Mouse (Mus musculus) limb, embryonic 12.5 days (tissue): ENCODE data around the gene Arhgef33. TPM values are rescaled to one million over a fixed set of nuclear protein-coding genes. Genes with fewer than 3 reads are reported as not detected.
A peak's percentile ranks its signal among the peaks of the same experiment; 100 is the strongest.

Experiments
- ATAC-seq: fragments of 200-750 bp; cut with Nextera tagmentation; 2 replicates; pipeline ENCODE4 v1.8.0; 2017; ENCODE audit warnings: low read depth, moderate TSS enrichment; ENCODE audit not compliant: insufficient number of reproducible peaks, insufficient read depth, low FRiP score, low TSS enrichment
- H3K27ac ChIP-seq: fragments of 300-500 bp; sonication (generic); 2 replicates; pipeline ENCODE4 v1.5.1; 2016; ENCODE audit warnings: mild to moderate bottlenecking, moderate library complexity
- H3K27me3 ChIP-seq: fragments of 300-500 bp; sonication (generic); 2 replicates; pipeline ENCODE4 v1.6.1; 2016; ENCODE audit warnings: mild to moderate bottlenecking, moderate library complexity
- H3K36me3 ChIP-seq: fragments of 300-500 bp; sonication (generic); 2 replicates; pipeline ENCODE4 v1.6.1; 2016; ENCODE audit warnings: mild to moderate bottlenecking, moderate library complexity
- H3K4me1 ChIP-seq: fragments of 300-500 bp; sonication (generic); replicated peaks from 2 replicates; pipeline ENCODE4 v1.6.1; 2016
- H3K4me2 ChIP-seq: fragments of 300-500 bp; sonication (generic); 2 replicates; pipeline ENCODE4 v1.6.1; 2016; ENCODE audit warnings: mild to moderate bottlenecking, moderate library complexity
- H3K4me3 ChIP-seq: fragments of 300-500 bp; sonication (generic); replicated peaks from 2 replicates; pipeline ENCODE4 v1.5.1; 2016; ENCODE audit warnings: mild to moderate bottlenecking
- H3K9ac ChIP-seq: fragments of 300-500 bp; sonication (generic); replicated peaks from 2 replicates; pipeline ENCODE4 v1.6.1; 2016; ENCODE audit warnings: mild to moderate bottlenecking, moderate library complexity
- H3K9me3 ChIP-seq: fragments of 300-500 bp; sonication (generic); 2 replicates; pipeline ENCODE4 v1.6.1; 2016; ENCODE audit warnings: mild to moderate bottlenecking, moderate library complexity
- WGBS: fragments of 180-500 bp; shearing (Covaris S2); methylation state at CpG from one replicate; pipeline ENCODE4 v1.1.7; 2016; 5-methylcytosine and 5-hydroxymethylcytosine counted together
- polyA plus RNA-seq: library from polyadenylated mRNA; unstranded; fragments of >200 nt; fragmentation: Nextera tagmentation; extraction: Ambion mirVana; gene quantifications from 2 replicates; pipeline ENCODE4 v1.2.1, GENCODE M21; 2016

Arhgef33 gene
- polyA plus RNA-seq, 1 experiment from 2014 or later = 2.1 TPM

DNA sequence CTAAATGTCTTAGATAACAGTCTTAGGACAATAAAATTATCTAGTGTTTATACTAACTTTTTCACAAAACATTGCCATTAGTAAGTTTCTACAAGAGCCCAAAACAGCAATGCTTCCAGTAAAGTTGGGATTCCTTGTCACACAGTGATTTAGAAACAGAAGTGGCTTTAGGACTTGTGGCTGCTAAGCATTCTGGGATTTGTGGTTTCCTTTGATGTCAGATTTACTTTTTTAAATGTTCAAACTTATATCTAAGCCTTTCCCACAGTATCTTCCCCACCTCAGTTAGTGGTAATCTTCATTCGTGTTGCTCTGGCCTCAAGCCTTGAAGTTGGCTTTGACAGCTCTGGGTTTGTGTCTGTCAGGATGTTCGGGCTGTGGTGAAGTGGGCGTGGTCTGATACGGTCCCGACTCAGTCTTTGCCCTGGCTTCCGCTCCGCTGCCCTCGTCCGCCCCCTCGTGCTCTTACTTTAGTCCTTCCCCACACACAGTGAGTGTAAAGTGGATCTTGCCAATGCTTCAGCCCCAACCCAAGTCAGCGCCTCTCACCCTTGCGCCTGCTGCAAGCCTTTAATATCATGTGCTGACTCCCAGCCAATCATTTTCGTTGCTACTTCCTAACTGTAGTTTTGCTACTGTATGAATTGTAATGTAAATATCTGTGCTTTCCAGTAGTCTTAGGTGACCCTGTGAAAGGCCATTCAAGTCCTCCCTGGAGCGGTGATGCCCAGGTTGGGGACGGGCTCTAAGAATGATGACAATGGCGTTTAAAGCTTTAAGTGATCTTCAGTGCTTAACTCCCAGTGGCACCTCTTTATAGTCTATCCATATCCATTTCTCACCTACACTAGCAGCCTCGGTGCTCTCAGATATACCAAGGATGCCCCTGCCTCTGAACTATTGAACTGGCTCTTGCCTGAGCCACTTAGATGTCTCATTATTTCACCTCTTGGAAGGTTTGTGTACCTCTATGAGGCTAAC, 84.5 kb downstream of the Arhgef33 start:
- H3K4me2 ChIP-seq = peak overlapping the region; percentile 63
- no peak overlapping the region for H3K27ac ChIP-seq
- 0 out of 2 replicates have a peak overlapping the region, but pooled peaks have one; percentile 45 for H3K9ac ChIP-seq
- 0 out of 2 replicates have a peak, but pooled peaks cover 4% of the 10 kb centered on the region for H3K36me3 ChIP-seq
- H3K9me3 ChIP-seq = no peaks in the 10 kb centered on the region
- H3K27me3 ChIP-seq = no peaks in the 10 kb centered on the region; the same call in 1 of the 2 replicates
- 14% methylated on average over 17 of the region's 17 CpGs for WGBS
- peak overlapping the region; percentile 43 for H3K4me3 ChIP-seq
- peak; percentile 87 for ATAC-seq
- no peaks in the 10 kb centered on the region; the same call in 1 of the 2 replicates for H3K4me1 ChIP-seq

- H3K9ac ChIP-seq = no peak overlapping the region
- no peak for ATAC-seq
- H3K27ac ChIP-seq = no peak overlapping the region
- H3K4me2 ChIP-seq = no peak overlapping the region
- no peaks in the 10 kb centered on the region for H3K27me3 ChIP-seq
- no peaks in the 10 kb centered on the region for H3K9me3 ChIP-seq
- H3K4me3 ChIP-seq = no peak overlapping the region
- peaks cover 52% of the 10 kb centered on the region for H3K36me3 ChIP-seq
- no peaks in the 10 kb centered on the region for H3K4me1 ChIP-seq
- WGBS = 90% methylated on average over 7 of the region's 7 CpGs
Observed at GRCm38 (mm10) chr17:80398243-80398642, 91.0 kb downstream of the Arhgef33 start.

DNA sequence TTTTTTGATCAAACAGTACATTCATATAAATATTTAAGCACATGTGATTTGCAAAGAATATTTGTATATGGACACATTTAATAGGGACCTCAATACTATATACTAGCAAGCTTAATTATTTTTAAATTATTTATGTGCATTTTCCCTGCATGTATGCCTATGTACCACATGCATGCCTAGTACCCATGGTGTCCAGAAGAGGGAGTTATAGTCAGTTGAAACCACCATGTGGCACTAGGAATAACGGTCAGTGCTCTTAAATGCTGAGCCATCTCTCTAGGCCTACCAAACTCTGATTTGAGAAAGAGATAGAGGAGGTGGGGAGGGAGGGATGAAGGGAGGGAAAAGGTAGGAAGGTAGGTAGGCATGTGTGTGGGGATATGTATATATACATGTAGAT, 104.0 kb downstream of the Arhgef33 start:
- Histone ChIP-seq H3K4me2 (no peak overlapping the region), H3K36me3 (peaks cover 84% of the 10 kb centered on the region)
- ATAC-seq = no peak

GRCm38 (mm10) chr17:80418572-80419210, 111.5 kb downstream of the Arhgef33 start:
- H3K27ac ChIP-seq = no peak overlapping the region
- H3K9me3 ChIP-seq = no peaks in the 10 kb centered on the region
- WGBS = 88% methylated on average over 10 of the region's 10 CpGs
- H3K4me1 ChIP-seq = no peaks in the 10 kb centered on the region
- no peak overlapping the region for H3K4me2 ChIP-seq
- H3K36me3 ChIP-seq = peaks cover 70% of the 10 kb centered on the region
- no peak for ATAC-seq
- no peaks in the 10 kb centered on the region for H3K27me3 ChIP-seq
- no peak overlapping the region for H3K9ac ChIP-seq
- no peak overlapping the region for H3K4me3 ChIP-seq

More for the DNA sequence above, 104.0 kb downstream of the Arhgef33 start:
- Histone ChIP-seq H3K9ac (no peak overlapping the region), H3K27ac (no peak overlapping the region), H3K9me3 (no peaks in the 10 kb centered on the region), H3K4me1 (no peaks in the 10 kb centered on the region), H3K4me3 (no peak overlapping the region), H3K27me3 (no peaks in the 10 kb centered on the region)
- WGBS = 75% methylated on average over 1 of the region's 1 CpGs

DNA sequence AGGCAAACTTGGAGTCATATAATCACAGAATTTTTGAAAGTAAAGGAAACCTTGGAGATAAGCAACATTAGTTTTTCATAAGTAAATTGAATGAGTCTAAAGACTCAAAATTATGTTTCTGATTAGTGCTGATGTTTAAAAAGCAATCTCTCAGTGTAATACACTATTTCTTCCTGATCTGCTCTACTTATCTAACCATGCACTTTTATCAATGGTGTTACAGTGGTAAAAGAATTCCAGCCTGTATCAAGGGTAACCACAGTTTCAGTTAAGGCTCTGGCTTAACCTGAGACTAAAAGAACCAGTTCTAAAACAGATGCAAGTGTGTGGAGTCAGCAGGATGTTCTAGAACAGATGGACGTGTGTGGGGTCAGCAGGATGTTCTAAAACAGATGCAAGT, 113.8 kb downstream of the Arhgef33 start:
- no peak for ATAC-seq
- Histone ChIP-seq H3K4me1 (no peaks in the 10 kb centered on the region), H3K27ac (no peak overlapping the region), H3K27me3 (no peaks in the 10 kb centered on the region), H3K9me3 (no peaks in the 10 kb centered on the region), H3K9ac (no peak overlapping the region), H3K36me3 (peaks cover 51% of the 10 kb centered on the region), H3K4me3 (no peak overlapping the region), H3K4me2 (no peak overlapping the region)
- 96% methylated on average over 1 of the region's 1 CpGs for WGBS

DNA sequence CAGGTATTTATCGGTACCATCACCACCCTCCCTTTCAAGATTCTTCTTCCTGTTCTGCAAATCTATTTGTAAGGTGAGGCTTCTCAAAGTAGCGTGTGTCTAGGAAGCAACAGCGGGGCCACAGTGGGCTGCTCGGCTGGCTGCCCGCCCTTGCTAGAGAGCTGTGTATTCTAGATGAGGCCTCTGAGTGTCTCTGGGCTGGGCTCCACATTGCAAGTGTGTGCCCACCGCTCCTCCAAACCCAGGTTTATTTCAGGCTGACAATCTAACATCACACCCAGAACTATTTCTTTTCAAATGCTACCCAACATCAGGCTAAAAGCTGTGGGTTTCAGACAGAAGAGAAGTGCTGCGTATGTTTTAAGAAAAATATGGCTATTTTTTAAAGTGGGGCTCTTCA, 119.0 kb downstream of the Arhgef33 start:
- Histone ChIP-seq H3K9me3 (no peaks in the 10 kb centered on the region), H3K27ac (no peak overlapping the region), H3K27me3 (no peaks in the 10 kb centered on the region), H3K9ac (no peak overlapping the region), H3K4me3 (no peak overlapping the region), H3K36me3 (peaks cover 24% of the 10 kb centered on the region), H3K4me1 (no peaks in the 10 kb centered on the region), H3K4me2 (no peak overlapping the region)
- ATAC-seq = no peak
- 91% methylated on average over 7 of the region's 7 CpGs for WGBS

- Histone ChIP-seq H3K9ac (no peak overlapping the region), H3K36me3 (peaks cover 27% of the 10 kb centered on the region), H3K27me3 (no peaks in the 10 kb centered on the region), H3K4me3 (no peak overlapping the region), H3K9me3 (no peaks in the 10 kb centered on the region), H3K4me1 (no peaks in the 10 kb centered on the region), H3K4me2 (no peak overlapping the region), H3K27ac (no peak overlapping the region)
- ATAC-seq = no peak
- WGBS = 83% methylated on average over 5 of the region's 5 CpGs
Observed at GRCm38 (mm10) chr17:80426901-80427300, 119.7 kb downstream of the Arhgef33 start.

GRCm38 (mm10) chr17:80427966-80428365, 120.8 kb downstream of the Arhgef33 start:
- Histone ChIP-seq H3K27ac (no peak overlapping the region), H3K9ac (no peak overlapping the region), H3K9me3 (no peaks in the 10 kb centered on the region), H3K4me3 (no peak overlapping the region), H3K4me2 (no peak overlapping the region), H3K4me1 (no peaks in the 10 kb centered on the region), H3K36me3 (peaks cover 23% of the 10 kb centered on the region), H3K27me3 (no peaks in the 10 kb centered on the region)
- ATAC-seq = no peak
- WGBS = 87% methylated on average over 2 of the region's 2 CpGs

- H3K27me3 ChIP-seq = no peaks in the 10 kb centered on the region
- WGBS = 89% methylated on average over 9 of the region's 9 CpGs
- no peaks in the 10 kb centered on the region for H3K4me1 ChIP-seq
- H3K27ac ChIP-seq = no peak overlapping the region
- ATAC-seq = no peak
- H3K9me3 ChIP-seq = no peaks in the 10 kb centered on the region
- H3K36me3 ChIP-seq = peaks cover 41% of the 10 kb centered on the region
- H3K4me3 ChIP-seq = no peak overlapping the region
- H3K9ac ChIP-seq = no peak overlapping the region
- H3K4me2 ChIP-seq = no peak overlapping the region
Observed at GRCm38 (mm10) chr17:80431997-80432396, 124.8 kb downstream of the Arhgef33 start.

DNA sequence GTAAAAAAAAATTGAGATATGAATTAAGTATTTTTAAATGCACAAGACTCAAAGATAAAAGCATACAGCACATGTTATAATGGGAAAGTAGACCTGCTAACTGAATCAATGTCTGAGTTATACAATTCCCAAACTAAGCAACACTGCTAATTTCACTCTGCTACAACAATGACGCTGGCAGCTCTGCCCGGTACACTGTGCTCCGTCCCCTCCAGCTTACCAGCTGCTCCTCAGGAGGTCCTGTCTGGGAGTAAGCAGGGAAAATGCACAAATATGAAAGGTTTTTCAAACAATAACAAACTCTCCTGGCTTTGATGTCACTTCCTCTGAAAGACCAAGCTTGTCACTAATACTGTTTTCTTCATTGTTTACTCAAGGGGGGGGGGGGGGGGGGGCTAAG, 127.2 kb downstream of the Arhgef33 start:
- no peaks in the 10 kb centered on the region for H3K27me3 ChIP-seq
- H3K9ac ChIP-seq = no peak overlapping the region
- no peak for ATAC-seq
- peaks cover 55% of the 10 kb centered on the region for H3K36me3 ChIP-seq
- H3K4me3 ChIP-seq = no peak overlapping the region
- 87% methylated on average over 3 of the region's 3 CpGs for WGBS
- H3K4me1 ChIP-seq = no peaks in the 10 kb centered on the region
- H3K4me2 ChIP-seq = no peak overlapping the region
- no peak overlapping the region for H3K27ac ChIP-seq
- H3K9me3 ChIP-seq = no peaks in the 10 kb centered on the region

- no peaks in the 10 kb centered on the region for H3K4me1 ChIP-seq
- no peak overlapping the region for H3K9ac ChIP-seq
- no peak overlapping the region for H3K4me2 ChIP-seq
- WGBS = 90% methylated on average over 5 of the region's 5 CpGs
- no peak for ATAC-seq
- peaks cover 53% of the 10 kb centered on the region for H3K36me3 ChIP-seq
- no peaks in the 10 kb centered on the region for H3K27me3 ChIP-seq
- H3K9me3 ChIP-seq = no peaks in the 10 kb centered on the region
- H3K27ac ChIP-seq = no peak overlapping the region
- H3K4me3 ChIP-seq = no peak overlapping the region
Observed at GRCm38 (mm10) chr17:80435680-80436079, 128.5 kb downstream of the Arhgef33 start.
